Mouse (Mus musculus): Measurements from ENCODE around the gene Sf1.

The Sf1 gene

DNA sequence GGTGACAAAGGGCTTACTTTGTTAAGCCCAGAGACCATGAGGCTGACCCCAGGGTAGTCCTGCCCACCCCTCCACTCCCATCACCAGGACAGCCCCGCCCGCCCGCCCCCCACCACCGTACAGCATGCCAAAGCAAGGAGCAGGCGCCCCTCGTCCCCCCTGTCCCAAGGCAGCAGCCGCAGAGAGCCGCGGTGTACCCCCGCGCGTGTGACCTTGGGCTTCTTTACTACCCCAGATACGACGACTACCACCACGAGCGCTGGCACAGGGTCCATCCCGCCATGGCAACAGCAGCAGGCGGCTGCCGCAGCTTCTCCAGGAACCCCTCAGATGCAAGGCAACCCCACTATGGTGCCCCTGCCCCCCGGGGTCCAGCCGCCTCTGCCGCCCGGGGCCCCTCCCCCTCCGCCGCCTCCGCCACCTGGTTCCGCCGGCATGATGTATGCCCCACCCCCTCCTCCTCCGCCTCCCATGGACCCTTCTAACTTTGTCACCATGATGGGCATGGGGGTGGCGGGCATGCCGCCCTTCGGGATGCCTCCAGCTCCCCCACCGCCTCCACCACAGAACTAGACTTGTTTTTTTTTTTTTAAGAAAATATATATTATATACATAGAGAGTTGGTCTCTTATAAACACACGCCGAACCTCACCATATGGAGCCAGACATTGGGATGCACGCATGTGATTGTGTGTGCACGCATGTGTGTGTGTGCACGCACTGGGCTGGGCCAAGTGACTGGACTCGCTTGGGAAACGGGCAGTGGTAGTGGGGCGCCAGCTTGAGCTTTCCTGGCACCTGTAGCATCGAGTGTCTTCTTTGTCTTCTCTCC lies 12.1 kb downstream of the Sf1 start:
- in situ Hi-C loops (cut with MboI) = no loop called here

DNA sequence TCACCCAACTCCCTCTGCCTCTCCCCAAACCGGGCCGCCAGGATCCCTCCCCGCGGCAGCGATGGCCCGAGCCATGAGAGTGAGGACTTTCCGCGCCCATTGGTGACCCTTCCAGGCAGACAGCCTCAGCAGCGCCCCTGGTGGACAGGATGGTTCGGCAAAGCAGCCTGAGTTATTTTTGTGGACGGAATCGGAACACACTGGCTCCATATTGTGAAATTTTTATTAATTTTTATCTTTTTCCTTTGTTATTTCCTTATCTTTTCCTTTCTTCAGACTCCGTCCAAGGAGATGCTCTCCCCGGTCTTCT lies 12.7 kb downstream of the Sf1 start:
- in situ Hi-C loops (cut with MboI) = no loop called here

DNA sequence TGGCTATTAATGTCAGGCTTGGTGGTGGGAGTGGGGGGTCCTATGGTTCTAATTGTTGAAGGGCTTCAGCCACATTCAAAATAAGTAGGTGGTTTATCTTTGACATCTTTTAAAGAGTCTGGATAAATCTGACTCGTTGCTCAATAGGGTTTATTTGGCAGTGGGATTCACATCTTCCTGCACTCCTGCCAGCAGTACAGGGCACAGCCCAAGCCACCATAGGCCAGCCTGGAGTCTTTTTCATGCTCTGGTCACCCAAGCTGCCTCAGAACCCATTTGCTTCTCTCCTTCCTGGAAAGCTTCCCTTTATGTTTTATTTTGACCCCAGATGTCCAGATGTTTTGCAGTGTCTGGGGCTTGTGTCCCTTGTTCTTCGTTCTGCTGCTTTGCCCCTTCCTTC lies 13.2 kb downstream of the Sf1 start:
- in situ Hi-C loops (cut with MboI) = no loop called here

DNA sequence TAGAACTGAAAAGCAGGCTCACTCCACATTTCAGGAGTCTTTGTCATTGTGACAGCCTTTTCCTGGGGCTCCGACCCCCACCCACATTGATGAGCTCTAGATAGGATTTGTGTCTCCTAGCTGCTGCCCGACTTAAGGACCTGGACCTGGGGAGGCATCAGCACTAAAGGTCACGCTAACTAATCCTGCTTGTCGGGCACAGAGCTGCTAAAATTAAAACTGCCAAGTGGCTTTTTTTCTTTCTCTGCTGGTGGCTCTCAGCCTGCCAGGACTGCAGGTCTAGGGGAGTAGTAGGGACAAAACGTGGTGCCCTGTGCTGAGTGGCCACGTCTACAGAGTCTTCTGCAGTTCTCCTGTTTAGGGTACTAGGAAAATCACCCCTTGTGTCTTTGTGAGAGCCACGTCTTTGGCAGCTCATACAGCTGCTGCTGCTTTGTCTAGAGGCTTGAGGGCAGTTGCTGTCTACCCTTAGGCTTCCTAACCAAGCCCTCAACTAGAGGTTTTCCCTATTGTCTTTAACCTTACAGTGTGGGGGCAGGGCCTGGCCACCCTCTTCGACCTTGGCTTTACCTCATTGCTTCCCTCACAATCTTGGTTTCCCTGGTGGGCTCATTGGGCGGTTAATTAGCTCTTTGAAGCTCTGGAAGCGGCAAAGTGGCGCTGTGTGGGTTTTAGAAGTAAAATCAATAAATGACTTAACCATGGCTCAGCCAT lies 14.0 kb downstream of the Sf1 start:
- in situ Hi-C loops (cut with MboI) = no loop called here

DNA sequence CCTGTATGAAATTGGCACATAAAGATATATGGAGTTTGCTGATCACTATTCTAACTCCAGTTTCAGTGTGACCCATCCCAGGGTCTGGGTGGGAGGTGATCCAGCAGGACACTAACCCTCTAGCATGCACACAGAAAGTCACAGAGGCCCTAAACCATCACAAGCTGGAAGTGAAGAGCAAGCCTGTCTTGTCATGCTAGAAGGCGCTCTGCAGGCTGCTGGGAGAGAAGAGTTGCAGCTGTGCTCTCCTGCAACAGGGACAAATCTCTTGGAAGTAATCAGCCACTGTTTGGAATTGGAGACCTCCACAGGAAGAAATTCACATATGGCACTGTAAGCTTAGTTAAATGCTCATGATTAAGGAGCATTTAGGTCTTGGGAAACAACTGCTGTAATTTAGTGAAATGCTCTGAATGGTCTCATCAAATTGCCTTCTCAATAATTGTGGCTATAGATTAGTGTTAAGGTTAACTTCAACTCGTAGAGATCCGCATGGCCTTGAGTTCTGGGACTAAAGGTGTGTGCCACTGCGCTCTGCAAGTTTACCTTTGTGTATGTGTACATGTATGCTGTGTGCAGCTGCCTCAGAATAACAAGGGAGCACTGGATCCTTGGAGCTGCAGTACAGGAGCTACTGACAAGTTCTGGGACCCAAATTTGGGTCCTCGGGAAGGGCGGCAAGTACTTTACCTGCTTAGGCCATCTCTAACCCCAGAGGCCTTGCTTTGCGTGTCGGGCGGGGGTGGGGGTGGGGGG lies 17.1 kb downstream of the Sf1 start:
- in situ Hi-C loops (cut with MboI) = no loop called here

DNA sequence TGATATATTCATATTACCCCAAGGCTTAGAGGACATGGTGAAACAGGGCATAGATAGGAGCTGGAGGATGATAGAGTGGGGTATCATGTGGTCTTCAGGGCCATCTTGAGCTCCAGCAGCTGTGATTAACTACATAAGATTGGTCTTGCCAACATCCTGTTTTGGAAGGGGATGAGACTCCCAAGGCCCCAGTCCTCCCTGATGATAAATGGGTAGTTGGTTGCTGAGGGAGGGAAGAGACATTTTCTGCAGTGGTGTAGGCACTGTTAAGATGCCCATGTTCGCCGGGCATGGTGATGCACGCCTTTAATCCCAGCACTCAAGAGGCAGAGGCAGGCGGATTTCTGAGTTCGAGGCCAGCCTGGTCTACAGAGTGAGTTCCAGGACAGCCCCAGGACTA lies 17.7 kb downstream of the Sf1 start:
- in situ Hi-C loops (cut with MboI) = no loop called here

DNA sequence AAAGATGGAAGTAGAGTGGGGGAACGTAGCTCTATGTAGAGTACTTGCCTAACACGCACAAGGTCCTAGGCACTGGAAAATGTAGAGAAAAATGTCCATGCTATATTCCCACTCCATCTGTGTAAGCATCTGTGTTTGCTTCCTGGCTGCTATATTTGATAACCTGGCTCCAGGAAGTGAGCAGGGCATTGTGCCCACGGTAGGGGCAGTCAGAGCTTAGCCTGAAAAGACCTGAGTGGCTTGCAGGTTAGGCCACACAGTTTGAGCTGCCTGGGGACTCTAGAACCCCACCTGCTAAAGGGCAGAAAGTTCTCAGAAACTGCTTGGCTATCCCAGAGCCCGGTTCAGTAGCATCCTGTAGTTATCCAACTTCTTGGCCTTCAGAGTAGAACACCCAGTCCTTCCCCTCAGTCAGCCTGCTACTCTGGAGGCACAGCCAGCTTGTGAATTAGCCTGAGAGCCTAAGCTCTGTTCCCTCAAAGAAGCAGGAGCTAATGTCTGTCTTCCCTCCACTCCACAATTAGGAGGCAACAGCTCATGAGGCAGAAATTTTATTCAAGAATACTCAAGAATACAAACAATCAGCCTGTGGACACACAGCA lies 18.9 kb downstream of the Sf1 start:
- in situ Hi-C loops (cut with MboI) = no loop called here

DNA sequence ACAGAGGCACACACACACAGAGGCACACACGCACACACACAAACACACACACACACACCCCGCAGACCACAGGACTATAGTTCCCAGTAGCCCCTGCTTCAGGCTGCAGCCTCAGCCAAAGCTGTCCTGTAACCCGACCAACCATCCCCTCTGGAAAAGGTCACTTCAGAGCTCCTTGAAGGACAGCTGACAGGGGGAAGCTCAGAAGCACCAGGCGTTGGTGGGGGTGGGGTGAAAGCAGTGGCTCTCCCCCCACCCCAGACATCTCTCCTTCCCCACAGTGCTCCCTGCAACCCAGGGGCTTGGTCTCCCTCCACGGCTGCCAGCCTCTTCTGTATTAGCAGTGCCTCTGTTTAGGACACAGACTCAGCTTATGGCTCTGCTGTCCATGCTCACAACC lies 20.0 kb downstream of the Sf1 start:
- in situ Hi-C loops (cut with MboI) = no loop called here

DNA sequence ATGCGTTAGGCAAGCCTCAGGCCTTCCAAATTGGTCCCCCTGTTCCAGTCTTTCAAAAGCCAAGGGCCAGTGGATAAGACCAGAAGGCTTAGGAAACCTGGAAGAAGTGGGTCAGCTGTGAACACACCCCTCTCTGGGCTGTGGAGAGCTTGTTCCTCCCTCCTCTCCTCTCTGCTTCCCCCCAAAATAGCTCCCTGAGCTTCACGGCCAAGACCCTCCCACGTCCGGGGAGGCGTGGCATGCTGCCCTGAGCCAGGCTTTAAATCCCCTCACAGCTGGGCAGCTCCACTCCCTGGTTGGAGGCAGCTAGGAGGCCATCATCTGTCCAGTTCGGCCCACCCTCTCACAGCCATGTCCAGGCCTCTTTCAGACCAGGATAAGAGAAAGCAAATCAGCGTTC lies 20.6 kb downstream of the Sf1 start, which contains the start of gene Pygm:
TSS of gene Pygm (plus strand) at position 272 of the 400 bp plus-strand sequence.
- in situ Hi-C loops (cut with MboI) = no loop called here

DNA sequence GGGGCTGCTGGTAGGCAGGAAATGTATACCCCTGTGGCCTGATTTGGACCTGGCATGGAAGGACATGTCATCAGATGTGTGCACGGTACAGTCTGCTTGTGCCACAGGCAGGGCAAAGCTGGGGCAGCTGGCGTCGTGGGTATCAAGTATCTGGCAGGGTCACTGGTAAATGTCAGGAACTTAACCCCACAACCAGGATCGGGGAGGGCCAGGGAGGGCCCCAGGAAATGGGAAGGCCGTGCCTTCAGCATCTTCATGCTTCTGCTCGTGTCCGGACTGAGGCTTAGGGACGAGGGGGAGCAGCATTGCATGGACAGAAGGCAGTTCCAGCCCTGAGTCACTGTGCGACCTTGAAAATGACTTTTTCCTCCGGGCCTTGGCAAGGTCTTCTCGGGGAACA lies 21.5 kb downstream of the Sf1 start:
- in situ Hi-C loops (cut with MboI) = no loop called here

DNA sequence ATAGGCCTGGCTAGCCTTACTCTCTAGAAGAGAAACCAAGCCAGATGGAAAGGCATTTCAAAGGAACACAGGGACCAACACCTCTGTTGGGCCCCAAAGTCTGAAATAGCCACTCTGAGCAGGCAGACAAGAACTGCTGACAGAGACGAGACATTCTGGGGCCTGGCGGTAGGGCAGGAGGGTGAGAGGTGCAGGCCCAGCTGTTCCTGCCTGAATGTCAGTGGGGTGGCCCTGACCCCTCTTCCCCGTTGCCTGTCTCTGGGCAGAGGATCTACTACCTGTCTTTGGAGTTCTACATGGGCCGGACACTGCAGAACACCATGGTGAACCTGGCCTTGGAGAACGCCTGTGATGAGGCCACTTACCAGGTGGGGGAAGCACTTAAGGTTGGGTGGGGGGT lies 21.9 kb downstream of the Sf1 start:
- in situ Hi-C loops (cut with MboI) = no loop called here

DNA sequence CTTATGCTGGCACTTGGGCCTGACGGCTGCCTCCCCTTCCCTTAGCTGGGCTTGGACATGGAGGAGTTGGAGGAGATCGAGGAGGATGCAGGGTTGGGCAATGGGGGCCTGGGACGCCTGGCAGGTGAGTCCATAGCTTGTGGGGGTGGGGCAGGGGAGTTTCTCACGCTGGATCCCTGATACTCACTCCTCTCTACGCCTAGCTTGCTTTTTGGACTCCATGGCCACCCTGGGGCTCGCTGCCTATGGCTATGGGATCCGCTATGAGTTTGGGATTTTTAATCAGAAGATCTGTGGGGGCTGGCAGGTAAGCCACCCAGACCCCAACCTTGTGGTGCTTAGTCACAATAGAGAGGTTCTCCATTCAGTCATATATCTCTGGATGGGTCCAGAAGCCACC lies 22.3 kb downstream of the Sf1 start:
- in situ Hi-C loops (cut with MboI) = no loop called here

DNA sequence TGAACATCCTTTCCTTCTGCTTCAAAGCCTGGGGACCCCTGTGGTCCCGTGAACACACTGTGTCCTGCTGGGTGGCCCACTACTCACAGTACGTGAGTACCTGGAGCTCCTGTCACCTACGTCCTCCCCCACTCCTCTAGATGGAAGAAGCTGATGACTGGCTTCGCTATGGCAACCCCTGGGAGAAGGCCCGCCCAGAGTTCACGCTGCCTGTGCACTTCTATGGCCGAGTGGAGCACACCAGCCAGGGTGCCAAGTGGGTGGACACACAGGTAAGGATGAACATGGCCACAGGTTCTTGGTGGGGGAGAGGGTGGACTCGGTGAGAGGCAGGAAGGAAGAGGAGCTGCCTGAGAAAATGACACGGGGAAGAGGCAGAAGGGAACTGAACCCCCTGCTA lies 22.7 kb downstream of the Sf1 start:
- in situ Hi-C loops (cut with MboI) = no loop called here

DNA sequence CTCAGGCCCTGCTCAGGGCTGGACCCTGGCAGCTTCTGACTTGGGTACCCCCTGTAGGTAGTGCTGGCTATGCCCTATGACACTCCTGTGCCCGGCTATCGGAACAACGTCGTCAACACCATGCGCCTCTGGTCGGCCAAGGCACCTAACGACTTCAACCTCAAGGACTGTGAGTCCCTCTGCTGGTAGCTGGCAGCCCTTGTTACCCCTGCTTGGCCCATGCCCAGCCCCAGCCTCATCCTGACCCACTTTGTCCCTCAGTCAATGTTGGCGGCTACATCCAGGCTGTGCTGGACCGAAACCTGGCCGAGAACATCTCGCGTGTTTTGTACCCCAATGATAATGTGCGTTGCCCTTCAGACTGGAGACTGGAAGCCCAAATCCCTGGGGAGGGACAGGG lies 24.5 kb downstream of the Sf1 start:
- in situ Hi-C loops (cut with MboI) = no loop called here

DNA sequence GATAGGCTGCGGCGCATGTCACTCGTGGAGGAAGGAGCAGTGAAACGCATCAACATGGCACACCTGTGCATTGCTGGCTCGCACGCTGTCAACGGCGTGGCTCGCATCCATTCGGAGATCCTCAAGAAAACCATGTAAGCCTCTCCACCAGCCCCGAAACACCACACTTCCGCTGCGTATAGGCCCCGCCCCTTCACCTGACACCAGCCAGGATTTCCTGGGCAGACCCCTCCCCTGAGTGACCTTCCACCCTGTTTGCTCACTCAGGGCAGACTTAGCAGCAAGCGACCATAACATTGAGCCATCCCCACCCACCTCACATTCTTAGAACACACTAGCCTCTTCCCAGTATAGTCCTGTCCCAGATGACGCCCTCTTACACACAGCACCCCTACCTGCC lies 26.3 kb downstream of the Sf1 start:
- in situ Hi-C loops (cut with MboI) = no loop called here

DNA sequence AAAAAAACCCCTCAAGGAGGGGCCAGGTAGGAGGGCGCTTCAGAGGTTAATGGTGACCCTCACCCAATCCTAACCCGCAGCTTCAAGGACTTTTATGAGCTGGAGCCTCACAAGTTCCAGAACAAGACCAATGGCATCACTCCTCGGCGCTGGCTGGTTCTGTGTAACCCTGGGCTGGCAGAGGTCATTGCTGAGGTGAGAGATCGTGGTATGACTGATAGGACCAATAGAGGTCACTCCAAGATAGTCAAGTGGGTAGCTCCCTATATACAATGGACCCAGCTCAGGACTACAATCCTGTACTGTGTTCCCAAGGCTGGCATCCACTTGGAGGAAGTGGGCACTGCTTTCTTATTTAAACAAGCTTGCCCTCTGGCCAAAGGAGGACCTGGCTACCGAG lies 26.8 kb downstream of the Sf1 start:
- in situ Hi-C loops (cut with MboI) = no loop called here

DNA sequence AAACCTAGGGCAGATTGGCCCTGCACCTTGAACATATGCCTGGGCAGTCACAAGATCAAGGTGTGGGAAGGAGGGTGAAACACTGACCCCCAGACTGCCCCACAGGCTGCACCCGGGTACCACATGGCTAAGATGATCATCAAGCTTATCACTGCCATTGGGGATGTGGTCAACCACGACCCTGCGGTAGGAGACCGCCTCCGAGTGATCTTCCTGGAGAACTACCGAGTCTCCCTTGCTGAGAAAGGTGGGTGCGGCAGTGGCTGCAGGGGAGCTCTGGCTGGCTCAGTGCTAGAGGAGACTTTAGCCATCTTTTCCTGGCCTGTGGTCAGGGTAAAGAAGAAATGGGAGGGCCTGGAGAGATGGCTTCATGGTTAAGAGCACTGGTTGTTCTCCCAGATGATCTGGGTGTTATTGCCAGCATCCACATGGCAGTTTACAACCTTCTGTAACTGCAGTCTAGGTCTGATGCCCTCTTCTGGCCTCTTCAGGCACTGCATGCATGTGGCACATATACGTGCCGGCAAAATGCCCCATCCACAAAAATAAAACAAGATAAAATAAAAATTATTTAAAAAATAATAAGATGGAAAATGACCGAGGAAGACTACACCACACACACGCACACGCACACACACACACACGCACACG lies 29.4 kb downstream of the Sf1 start:
- in situ Hi-C loops (cut with MboI) = no loop called here

DNA sequence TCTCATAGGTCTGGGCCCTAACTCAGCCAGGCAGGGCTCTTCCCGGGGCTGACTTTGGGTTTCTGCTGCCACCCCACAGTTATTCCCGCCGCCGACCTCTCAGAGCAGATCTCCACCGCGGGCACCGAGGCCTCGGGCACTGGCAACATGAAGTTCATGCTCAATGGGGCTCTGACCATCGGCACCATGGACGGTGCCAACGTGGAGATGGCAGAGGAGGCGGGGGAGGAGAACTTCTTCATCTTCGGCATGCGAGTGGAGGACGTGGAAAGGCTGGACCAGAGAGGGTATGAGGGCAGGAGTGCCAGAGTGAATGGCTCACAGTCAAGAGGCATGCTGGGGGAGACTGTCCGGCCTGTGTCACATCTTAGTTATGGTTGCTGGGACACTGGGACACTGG lies 30.1 kb downstream of the Sf1 start:
- in situ Hi-C loops (cut with MboI) = no loop called here

DNA sequence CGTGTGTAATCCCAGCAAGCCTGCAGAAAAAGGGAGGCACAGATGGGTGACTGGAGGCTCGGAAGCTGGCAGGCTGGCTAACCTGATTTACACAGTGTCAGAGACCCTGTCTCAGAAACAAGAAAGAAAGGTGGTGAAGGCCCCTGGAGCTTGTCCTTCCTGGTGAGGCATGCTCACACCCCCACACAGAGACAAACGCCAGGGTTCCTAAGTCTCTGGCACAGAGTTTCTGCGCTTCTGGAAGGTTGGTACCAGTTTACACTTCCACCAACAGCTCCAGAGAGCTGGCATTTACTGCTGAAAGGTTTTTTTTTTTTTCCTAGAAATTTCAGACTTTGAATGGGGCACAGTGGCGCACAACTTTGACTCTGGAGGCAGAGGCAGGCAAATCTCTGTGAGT lies 32.7 kb downstream of the Sf1 start:
- in situ Hi-C loops (cut with MboI) = no loop called here

DNA sequence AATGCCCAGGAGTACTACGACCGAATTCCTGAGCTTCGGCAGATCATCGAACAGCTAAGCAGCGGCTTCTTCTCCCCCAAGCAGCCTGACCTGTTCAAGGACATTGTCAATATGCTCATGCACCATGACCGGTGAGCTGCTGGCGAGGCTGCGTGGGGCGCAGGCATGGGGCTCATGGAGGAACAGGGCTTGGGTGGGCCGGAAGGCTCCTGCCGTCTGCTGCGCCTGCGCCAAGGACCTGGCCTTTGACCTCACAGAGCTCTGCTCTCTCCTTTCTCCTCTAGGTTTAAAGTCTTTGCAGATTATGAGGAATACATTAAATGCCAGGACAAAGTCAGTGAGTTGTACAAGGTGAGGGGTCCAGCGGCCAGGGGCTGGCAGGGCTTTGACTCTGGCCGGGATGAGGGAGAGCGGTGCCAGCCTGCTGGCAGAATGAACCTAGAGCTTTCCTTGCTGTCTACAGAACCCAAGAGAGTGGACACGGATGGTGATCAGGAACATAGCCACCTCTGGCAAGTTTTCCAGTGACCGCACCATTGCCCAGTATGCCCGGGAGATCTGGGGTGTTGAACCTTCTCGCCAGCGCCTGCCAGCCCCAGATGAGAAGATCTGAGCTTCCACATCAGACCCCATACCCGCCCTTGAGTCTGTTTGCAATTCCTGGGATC lies 34.2 kb downstream of the Sf1 start:
- in situ Hi-C loops (cut with MboI) = no loop called here

DNA sequence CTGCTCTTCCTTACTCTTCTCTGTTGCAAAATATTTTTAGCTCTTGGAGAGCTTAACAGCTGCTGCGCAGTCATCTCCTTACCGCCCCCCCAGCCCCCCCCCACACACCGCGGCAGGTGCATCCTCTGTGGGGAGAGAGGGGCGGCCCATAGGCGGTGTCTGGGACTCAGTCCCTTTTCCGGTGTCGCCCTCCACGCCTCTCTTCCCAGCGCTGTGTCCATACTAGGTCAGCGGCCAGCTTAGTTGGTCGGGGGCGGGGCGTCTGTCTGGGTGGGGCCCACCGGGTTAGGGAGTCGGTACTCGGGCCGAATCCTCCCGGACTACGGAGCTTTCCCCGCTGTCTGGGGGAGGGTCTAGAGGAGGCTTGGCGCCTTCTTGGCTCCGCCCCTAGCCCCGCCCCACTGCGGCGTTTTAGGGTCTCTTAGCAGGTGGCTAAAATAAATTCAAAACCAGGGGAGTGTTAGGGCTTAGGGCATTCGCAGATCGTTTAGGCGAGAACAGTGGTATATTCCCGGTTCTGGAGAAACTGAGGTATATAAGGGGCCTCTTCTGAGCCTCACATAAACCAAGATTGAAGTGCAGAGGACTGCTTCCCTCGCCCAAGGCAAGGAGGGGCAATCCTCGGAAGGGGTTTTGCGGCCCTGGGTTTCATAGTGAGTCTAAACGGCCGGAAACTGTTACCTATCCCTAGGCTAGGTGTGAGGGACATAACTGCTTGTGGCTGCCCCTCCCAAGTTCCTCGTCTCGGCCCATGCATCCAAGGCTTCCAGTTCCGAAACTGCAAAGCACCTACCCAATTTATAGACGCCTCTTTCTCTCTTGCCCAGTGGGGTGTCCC lies 35.2 kb downstream of the Sf1 start:
- in situ Hi-C loops (cut with MboI) = no loop called here
